Mouse (Mus musculus): Measurements from ENCODE around the gene P3h3.

DNA sequence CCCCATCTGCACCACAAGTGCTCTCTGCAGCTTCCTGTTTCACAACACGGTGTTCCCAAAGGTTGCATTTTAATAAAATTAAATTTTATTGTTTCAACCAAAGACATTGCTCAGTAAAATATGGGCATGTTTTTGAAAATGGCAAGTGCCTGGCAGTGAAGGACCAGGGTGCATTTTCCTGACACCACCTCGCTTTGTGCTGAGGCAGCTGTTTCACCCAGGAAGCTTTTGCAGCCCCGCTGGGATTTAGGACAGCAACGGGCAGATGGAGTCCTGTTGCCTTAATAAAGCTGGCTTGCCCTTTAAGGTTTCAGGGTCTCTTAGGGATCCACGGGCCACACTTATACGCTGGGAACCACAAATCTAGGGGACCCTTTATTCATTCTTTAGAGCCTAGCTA is 33.4 kb upstream of the P3h3 start:
- TF ChIP-seq CTCF (IDR thresholded peaks at IDR 0.05; ENCODE audit: control insufficient read depth, insufficient read depth, insufficient read length) (no peak), MYOD1 (IDR thresholded peaks at IDR 0.05; ENCODE audit: control insufficient read depth, insufficient read length, low read depth) (no peak)

Data from C2C12 (cell line).